Mouse (Mus musculus) liver, postnatal 0 days (tissue): Measurements from ENCODE around the gene Armc7.

Source experiments
- CTCF ChIP-seq: sonication (generic); IDR thresholded peaks from 2 replicates; pipeline ENCODE4 v1.5.1; 2016; ENCODE audit warnings: antibody characterized with exemption, low read depth
- EP300 ChIP-seq: IDR thresholded peaks from 2 replicates; pipeline ENCODE4 v1.6.1; 2016; ENCODE audit warnings: antibody characterized with exemption, low read depth, mild to moderate bottlenecking

GRCm38 (mm10) chr11:115460976-115461375, 14.5 kb upstream of the Armc7 start:
- TF ChIP-seq CTCF: no peak
- TF ChIP-seq EP300: no peak
